Mouse (Mus musculus) ES-Bruce4 (cell line): Measurements from ENCODE around the gene Hist1h4n.
"Not testable (repeated sequence)": the region's sequence is repeated elsewhere in the genome, so short reads cannot be mapped to it uniquely, and the experiment has no call there.

Experiments used
- EP300 ChIP-seq: IDR thresholded peaks from 2 replicates; pipeline ENCODE4 v1.6.1; 2011; ENCODE audit warnings: low read depth, low read length; ENCODE audit not compliant: insufficient read depth
- POLR2A ChIP-seq: IDR thresholded peaks from one replicate; pipeline ENCODE4 v1.8.1; 2011; ENCODE audit warnings: low read length; ENCODE audit not compliant: insufficient read depth

- not testable (repeated sequence) for TF ChIP-seq EP300, POLR2A
Measured at GRCm38 (mm10) chr13:21850696-21851095, 18.7 kb upstream of the Hist1h4n start.
